Mouse (Mus musculus) limb, embryonic 15.5 days (tissue): ENCODE measurements around the gene Rpl23a. TPM values are rescaled to one million over a fixed set of nuclear protein-coding genes. Genes with fewer than 3 reads are reported as not detected.
"Not testable (repeated sequence)": the region's sequence is repeated elsewhere in the genome, so short reads cannot be mapped to it uniquely, and the experiment has no call there.

ENCODE experiments used
- ATAC-seq: fragments of 200-750 bp; cut with Nextera tagmentation; 2 replicates; pipeline ENCODE4 v1.8.0; 2017; ENCODE audit warnings: low read depth, moderate TSS enrichment; ENCODE audit not compliant: insufficient number of reproducible peaks, low FRiP score, low TSS enrichment
- H3K27ac ChIP-seq: fragments of 300-500 bp; sonication (generic); 2 replicates; pipeline ENCODE4 v1.5.1; 2015; ENCODE audit warnings: moderate library complexity, mild to moderate bottlenecking, inconsistent platforms
- H3K27me3 ChIP-seq: fragments of 300-500 bp; sonication (generic); 2 replicates; pipeline ENCODE4 v1.6.1; 2015; ENCODE audit warnings: inconsistent platforms
- H3K36me3 ChIP-seq: fragments of 300-500 bp; sonication (generic); 2 replicates; pipeline ENCODE4 v1.6.1; 2015; ENCODE audit warnings: inconsistent platforms
- H3K4me1 ChIP-seq: fragments of 300-500 bp; sonication (generic); 2 replicates; pipeline ENCODE4 v1.6.1; 2015; ENCODE audit warnings: inconsistent platforms
- H3K4me2 ChIP-seq: fragments of 300-500 bp; sonication (generic); 2 replicates; pipeline ENCODE4 v1.6.1; 2015; ENCODE audit warnings: mild to moderate bottlenecking, inconsistent platforms
- H3K4me3 ChIP-seq: fragments of 300-500 bp; sonication (generic); 2 replicates; pipeline ENCODE4 v1.5.1; 2015; ENCODE audit warnings: mild to moderate bottlenecking, inconsistent platforms
- H3K9ac ChIP-seq: fragments of 300-500 bp; sonication (generic); 2 replicates; pipeline ENCODE4 v1.6.1; 2015; ENCODE audit warnings: inconsistent platforms
- H3K9me3 ChIP-seq: fragments of 300-500 bp; sonication (generic); 2 replicates; pipeline ENCODE4 v1.6.1; 2016; ENCODE audit warnings: inconsistent platforms
- WGBS: fragments of 180-500 bp; shearing (Covaris S2); methylation state at CpG from one replicate; pipeline ENCODE4 v1.1.7; 2015; 5-methylcytosine and 5-hydroxymethylcytosine counted together
- polyA plus RNA-seq: library from polyadenylated mRNA; unstranded; fragments of >200 nt; fragmentation: Nextera tagmentation; extraction: Ambion mirVana; gene quantifications from 2 replicates; pipeline ENCODE4 v1.2.1, GENCODE M21; 2015

The Rpl23a gene
- polyA plus RNA-seq, 1 experiment from 2014 or later: 1,454 TPM

DNA sequence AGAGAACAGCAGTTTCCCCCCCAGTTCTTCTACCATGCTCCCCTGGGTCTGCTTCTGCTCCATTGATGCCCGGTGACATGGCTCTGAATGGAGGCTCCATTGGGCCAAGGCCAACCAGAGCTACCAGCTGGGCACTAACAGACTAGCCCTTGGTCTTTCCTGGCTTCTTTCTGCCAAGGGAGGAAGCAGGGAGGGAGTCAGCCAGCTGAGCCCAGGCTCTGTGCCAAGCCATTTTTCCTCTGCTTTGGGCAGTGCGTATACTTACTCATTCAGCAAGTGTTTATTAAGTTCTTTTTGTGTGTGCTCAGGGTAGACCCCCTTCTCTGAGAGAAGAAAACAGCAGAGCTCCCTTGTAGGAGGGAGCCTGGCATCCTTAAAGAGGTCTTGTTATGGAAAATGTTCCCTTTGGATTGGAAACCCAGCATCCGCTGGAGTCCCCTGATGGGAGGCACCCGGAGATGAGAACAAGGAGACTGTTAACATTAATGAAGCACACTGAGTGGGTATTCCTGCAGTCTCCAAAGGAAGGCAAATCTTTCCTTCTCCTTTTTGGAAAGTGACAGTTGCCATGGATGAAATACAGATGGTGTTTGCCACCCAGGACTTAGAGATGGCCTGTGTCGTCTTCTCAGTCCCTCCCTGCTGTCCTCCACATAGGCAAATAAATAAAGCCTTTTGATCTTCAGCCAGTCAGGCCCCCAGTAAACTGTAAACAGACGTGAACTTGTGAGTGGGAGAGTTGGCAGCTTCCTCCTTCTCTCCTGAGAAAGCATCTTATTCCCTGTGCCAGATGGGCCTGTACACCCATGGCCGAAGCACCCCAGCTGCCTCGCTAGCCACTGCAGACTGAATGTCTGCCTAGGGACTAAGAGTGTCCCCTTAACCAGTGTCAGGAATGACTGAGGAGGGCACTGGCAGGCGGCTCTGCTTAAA is 30.8 kb downstream of the Rpl23a start:
- peak; percentile 62; the same call in 1 of the 2 replicates for ATAC-seq

DNA sequence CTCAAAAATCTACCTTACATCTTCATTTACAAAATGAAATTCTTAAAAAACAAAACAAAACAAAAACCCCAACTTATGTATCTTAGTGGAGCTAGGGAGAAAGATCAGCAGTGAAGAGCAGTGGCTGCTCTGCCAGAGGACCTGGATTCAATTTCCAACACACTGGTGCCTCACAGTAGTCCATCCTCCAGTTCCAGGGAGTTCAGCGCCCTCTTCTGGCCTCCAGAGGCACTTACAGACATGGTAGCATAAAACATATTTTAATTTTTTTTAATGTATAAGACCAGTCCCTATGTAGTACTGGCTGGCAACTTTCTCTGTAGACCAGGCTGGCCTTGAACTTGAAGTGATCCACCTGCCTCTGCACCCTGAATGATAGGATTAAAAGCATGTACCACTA is 32.2 kb downstream of the Rpl23a start:
- peaks cover 68% of the 10 kb centered on the region for H3K36me3 ChIP-seq

More for the DNA sequence above, 30.8 kb downstream of the Rpl23a start:
- Histone ChIP-seq H3K4me3 (no peak overlapping the region), H3K4me2 (no peak overlapping the region), H3K36me3 (peaks cover 72% of the 10 kb centered on the region), H3K9me3 (no peaks in the 10 kb centered on the region), H3K27ac (peak overlapping the region; percentile 75), H3K27me3 (no peaks in the 10 kb centered on the region), H3K9ac (no peak overlapping the region), H3K4me1 (peaks cover 22% of the 10 kb centered on the region)
- 48% methylated on average over 9 of the region's 9 CpGs for WGBS

DNA sequence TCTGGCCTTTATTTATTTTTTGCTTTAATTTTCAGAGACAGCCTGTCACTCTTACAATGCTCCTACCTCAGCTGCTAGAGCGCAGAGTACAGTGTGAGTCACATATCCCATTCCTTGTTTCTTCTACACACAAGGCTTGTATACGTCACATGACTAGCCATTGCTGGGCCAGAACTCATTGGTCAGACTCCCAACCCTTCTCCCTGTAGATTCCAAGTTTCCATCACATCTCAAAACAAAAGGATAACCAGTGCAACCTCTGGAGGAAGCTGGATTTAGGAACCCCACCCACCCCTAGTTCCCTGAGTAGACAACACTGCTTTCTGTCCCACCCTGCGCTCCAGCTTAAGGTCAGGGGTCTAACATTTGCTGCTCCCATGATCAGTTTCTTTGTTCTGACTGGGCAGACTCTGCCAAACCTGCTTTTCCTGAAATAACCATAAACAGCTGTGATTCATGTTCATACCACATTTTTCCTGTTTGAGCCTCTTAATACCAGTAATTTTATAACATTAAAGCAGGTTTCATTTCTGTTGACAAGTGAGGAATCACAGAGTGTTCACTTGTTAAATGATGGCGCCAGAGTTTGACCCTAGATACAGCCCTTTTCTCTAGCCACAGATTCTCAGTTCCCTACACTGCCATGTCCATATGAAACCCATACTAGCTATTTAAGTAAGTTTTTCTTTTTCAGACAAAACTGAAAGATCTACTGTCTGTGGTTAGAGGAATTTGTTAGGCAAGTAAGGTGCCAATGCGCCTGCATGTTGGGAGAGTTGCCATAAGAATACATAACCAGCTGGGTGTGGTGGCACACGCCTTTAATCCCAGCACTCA is 36.5 kb downstream of the Rpl23a start:
- no peak for ATAC-seq
- Histone ChIP-seq H3K9ac (no peak overlapping the region), H3K9me3 (no peaks in the 10 kb centered on the region), H3K36me3 (peaks cover 68% of the 10 kb centered on the region), H3K4me3 (no peak overlapping the region), H3K4me1 (0 out of 2 replicates have a peak, but pooled peaks cover 1% of the 10 kb centered on the region), H3K4me2 (no peak overlapping the region), H3K27me3 (no peaks in the 10 kb centered on the region), H3K27ac (peak overlapping the region; percentile 39; the same call in 1 of the 2 replicates)
- WGBS: 81% methylated on average over 6 of the region's 6 CpGs

More for the DNA sequence above, 32.2 kb downstream of the Rpl23a start:
- ATAC-seq: no peak
- 36% methylated on average over 1 of the region's 1 CpGs for WGBS
- H3K27ac ChIP-seq: no peak overlapping the region
- no peak overlapping the region for H3K4me3 ChIP-seq
- no peaks in the 10 kb centered on the region for H3K27me3 ChIP-seq
- H3K4me2 ChIP-seq: no peak overlapping the region
- H3K9me3 ChIP-seq: no peaks in the 10 kb centered on the region
- no peak overlapping the region for H3K9ac ChIP-seq
- peaks cover 21% of the 10 kb centered on the region for H3K4me1 ChIP-seq

DNA sequence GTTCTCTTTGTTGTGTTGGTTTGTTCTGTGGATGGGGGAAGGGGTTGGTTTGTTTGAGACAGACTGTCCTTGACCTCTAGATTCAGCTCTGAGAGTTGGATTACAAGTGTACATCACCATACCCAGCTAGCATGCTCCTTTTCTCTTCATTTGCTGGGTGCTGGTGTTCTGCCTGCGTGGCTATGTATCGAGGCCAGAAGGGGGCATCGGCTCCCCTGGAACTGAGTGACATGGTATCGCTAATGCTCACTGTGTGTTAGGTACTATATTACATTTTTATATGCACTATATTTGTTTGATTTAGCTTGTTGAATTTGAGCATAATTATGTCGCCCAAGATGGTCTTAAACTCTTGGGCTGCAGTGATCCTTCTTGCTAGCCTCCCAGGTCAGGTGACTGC is 37.2 kb downstream of the Rpl23a start:
- Histone ChIP-seq H3K4me1 (no peaks in the 10 kb centered on the region), H3K27ac (peak overlapping the region; percentile 39; the same call in 1 of the 2 replicates), H3K4me3 (no peak overlapping the region), H3K9ac (no peak overlapping the region), H3K4me2 (no peak overlapping the region), H3K9me3 (no peaks in the 10 kb centered on the region), H3K27me3 (no peaks in the 10 kb centered on the region), H3K36me3 (peaks cover 67% of the 10 kb centered on the region)
- WGBS: 82% methylated on average over 5 of the region's 5 CpGs
- ATAC-seq: no peak

DNA sequence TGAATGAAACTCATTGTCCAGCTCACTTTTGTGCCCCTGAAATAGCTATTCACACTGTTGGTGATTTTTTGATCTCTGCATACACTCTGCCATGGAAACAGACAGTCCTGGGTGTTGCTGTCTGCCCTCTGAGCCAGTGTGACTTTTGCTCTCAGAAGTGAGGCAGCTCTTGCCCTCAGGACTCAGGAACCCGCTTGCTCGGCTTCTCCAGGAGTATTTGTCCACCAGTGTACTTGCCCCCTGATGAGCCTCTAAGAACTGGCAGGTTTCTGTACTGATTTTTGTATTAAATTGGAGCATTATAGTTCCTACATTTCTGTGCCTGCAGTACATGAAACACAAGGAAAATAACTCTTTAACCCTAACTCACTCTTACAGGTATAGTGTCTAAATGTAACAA is 39.9 kb downstream of the Rpl23a start:
- Histone ChIP-seq H3K36me3 (peaks cover 44% of the 10 kb centered on the region), H3K9me3 (no peaks in the 10 kb centered on the region), H3K9ac (no peak overlapping the region), H3K4me3 (no peak overlapping the region), H3K4me1 (no peaks in the 10 kb centered on the region), H3K27me3 (no peaks in the 10 kb centered on the region), H3K27ac (no peak overlapping the region), H3K4me2 (no peak overlapping the region)
- ATAC-seq: no peak
- 94% methylated on average over 2 of the region's 2 CpGs for WGBS

GRCm38 (mm10) chr11:78140665-78141064 is 42.7 kb downstream of the Rpl23a start:
- H3K27me3 ChIP-seq: no peaks in the 10 kb centered on the region
- peaks cover 24% of the 10 kb centered on the region for H3K36me3 ChIP-seq
- H3K4me3 ChIP-seq: no peak overlapping the region
- no peak overlapping the region for H3K27ac ChIP-seq
- ATAC-seq: no peak
- 77% methylated on average over 5 of the region's 5 CpGs for WGBS
- H3K4me2 ChIP-seq: no peak overlapping the region
- H3K4me1 ChIP-seq: no peaks in the 10 kb centered on the region
- H3K9me3 ChIP-seq: no peaks in the 10 kb centered on the region
- no peak overlapping the region for H3K9ac ChIP-seq

DNA sequence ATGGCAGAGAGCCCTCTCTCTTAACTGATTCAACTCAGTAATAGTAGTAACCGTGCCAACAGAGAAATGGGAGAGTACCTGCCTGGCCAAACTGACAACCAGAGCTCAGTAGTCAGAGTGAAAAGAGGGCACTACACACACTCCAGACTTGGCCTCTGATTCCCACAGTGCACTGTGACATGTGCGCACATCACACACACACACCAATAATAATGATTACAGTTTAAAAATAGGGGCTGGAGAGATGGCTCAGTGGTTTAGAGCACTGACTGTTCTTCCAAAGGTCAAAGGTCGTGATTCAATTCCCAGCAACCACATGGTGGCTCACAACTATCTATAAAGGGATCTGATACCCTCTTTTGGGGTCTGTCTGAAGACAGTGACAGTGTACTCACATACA is 45.4 kb downstream of the Rpl23a start:
- no peak for ATAC-seq
- H3K36me3 ChIP-seq: 0 out of 2 replicates have a peak, but pooled peaks cover under 1% of the 10 kb centered on the region
- no peak overlapping the region for H3K4me3 ChIP-seq
- no peak overlapping the region for H3K27ac ChIP-seq
- no peaks in the 10 kb centered on the region for H3K4me1 ChIP-seq
- H3K9me3 ChIP-seq: no peaks in the 10 kb centered on the region
- no peak overlapping the region for H3K9ac ChIP-seq
- 83% methylated on average over 3 of the region's 3 CpGs for WGBS
- H3K4me2 ChIP-seq: no peak overlapping the region
- H3K27me3 ChIP-seq: no peaks in the 10 kb centered on the region

- H3K4me1 ChIP-seq: no peaks in the 10 kb centered on the region
- H3K27me3 ChIP-seq: no peaks in the 10 kb centered on the region
- no peak overlapping the region for H3K4me3 ChIP-seq
- no peaks in the 10 kb centered on the region for H3K36me3 ChIP-seq
- ATAC-seq: no peak
- H3K4me2 ChIP-seq: no peak overlapping the region
- H3K9ac ChIP-seq: no peak overlapping the region
- H3K27ac ChIP-seq: no peak overlapping the region
- 83% methylated on average over 4 of the region's 4 CpGs for WGBS
- H3K9me3 ChIP-seq: no peaks in the 10 kb centered on the region
These were observed 45.8 kb downstream of the Rpl23a start for GRCm38 (mm10) chr11:78137584-78137983.

DNA sequence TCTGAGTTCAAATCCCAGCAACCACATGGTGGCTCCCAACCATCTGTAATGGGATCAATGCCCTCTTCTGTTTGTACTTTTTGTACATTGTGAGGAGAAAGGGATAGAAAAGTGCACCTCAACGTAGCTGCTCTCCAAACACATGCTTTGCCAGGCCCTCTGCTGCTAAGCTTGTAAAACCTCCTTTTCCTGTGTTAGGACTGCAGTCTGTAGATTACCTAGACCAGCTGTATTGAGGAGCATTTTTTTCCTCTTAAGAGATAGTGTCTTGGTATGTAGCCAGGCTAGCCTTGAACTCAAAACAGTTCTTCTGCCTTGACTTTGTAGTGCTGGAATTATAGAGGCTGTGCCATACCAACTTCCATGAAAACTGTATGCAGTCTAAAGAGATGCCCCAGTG is 47.3 kb downstream of the Rpl23a start:
- H3K27ac ChIP-seq: no peak overlapping the region
- no peak for ATAC-seq
- 58% methylated on average over 1 of the region's 1 CpGs for WGBS

GRCm38 (mm10) chr11:78135314-78135713 is 48.1 kb downstream of the Rpl23a start:
- not testable (repeated sequence) for H3K9me3 ChIP-seq, H3K27ac ChIP-seq, H3K4me1 ChIP-seq, H3K36me3 ChIP-seq, ATAC-seq, H3K27me3 ChIP-seq, H3K4me3 ChIP-seq, H3K4me2 ChIP-seq, H3K9ac ChIP-seq
- 87% methylated on average over 7 of the region's 7 CpGs for WGBS

More for the DNA sequence above, 47.3 kb downstream of the Rpl23a start:
- Histone ChIP-seq H3K36me3 (no peaks in the 10 kb centered on the region), H3K27me3 (no peaks in the 10 kb centered on the region), H3K4me2 (no peak overlapping the region), H3K9ac (no peak overlapping the region), H3K4me1 (no peaks in the 10 kb centered on the region), H3K4me3 (no peak overlapping the region), H3K9me3 (no peaks in the 10 kb centered on the region)

DNA sequence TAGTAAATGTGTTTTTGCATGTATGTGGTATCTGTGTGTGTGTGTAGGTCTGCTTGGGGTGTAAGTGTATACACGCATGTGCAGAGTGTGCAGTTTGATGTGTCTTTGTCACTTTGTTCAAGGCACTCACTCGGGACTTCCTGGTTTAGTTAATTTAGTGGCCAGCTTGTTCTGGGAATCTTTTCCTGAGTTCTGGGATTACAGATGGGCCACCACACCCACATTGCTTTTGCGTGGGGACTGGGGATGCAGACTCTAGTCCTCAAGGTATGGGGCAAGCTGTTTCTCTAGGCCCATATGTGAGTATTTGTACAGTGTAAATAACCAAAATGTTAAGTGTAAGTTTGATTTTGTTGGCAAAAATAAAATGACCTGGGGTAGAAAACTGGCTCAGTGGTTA is 49.0 kb downstream of the Rpl23a start:
- no peak overlapping the region for H3K9ac ChIP-seq

DNA sequence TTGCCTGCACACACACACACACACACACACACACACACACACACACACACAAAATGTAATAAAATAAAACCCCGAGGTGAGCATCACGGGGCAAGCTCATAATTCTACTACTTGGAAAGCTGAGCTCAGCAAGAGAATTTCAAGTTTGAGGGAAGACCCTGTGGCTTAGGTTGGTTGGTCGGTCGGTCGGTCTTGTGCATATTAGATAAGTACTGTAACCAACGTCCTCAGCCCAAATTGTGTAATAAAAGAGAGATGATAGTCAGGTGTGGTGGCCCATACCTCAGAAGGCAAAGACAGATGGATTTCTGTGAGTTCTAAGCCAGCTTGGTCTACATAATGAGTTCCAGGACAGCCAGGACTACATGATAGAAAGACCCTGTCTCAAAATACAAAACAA is 49.5 kb downstream of the Rpl23a start:
- 67% methylated on average over 6 of the region's 6 CpGs for WGBS
- no peaks in the 10 kb centered on the region for H3K27me3 ChIP-seq
- H3K4me1 ChIP-seq: no peaks in the 10 kb centered on the region
- H3K9ac ChIP-seq: no peak overlapping the region
- ATAC-seq: no peak
- no peak overlapping the region for H3K4me2 ChIP-seq
- no peaks in the 10 kb centered on the region for H3K36me3 ChIP-seq
- H3K27ac ChIP-seq: no peak overlapping the region
- H3K9me3 ChIP-seq: no peaks in the 10 kb centered on the region
- H3K4me3 ChIP-seq: no peak overlapping the region

More for the DNA sequence above, 49.0 kb downstream of the Rpl23a start:
- no peaks in the 10 kb centered on the region for H3K9me3 ChIP-seq
- ATAC-seq: no peak
- no peaks in the 10 kb centered on the region for H3K36me3 ChIP-seq
- H3K27ac ChIP-seq: no peak overlapping the region
- WGBS: 72% methylated on average over 3 of the region's 3 CpGs
- H3K27me3 ChIP-seq: no peaks in the 10 kb centered on the region
- no peaks in the 10 kb centered on the region for H3K4me1 ChIP-seq
- H3K4me2 ChIP-seq: no peak overlapping the region
- no peak overlapping the region for H3K4me3 ChIP-seq
